Mouse (Mus musculus) cerebellum, adult 2 months (tissue): ENCODE measurements around the gene Vps8.

Source experiments
- CTCF ChIP-seq: fragments of 200-500 bp; IDR thresholded peaks from 2 replicates; pipeline ENCODE4 v1.5.1; 2011; ENCODE audit warnings: low read depth, mild to moderate bottlenecking, control low read depth, low read length, moderate library complexity, borderline replicate concordance; ENCODE audit not compliant: insufficient read depth
- POLR2A ChIP-seq: fragments of 200-500 bp; IDR thresholded peaks from 2 replicates; pipeline ENCODE4 v1.6.1; 2011; ENCODE audit warnings: low read length, control low read depth, borderline replicate concordance; ENCODE audit not compliant: insufficient read depth

GRCm38 (mm10) chr16:21445026-21445625 lies 22.2 kb downstream of the Vps8 start:
- no peak for TF ChIP-seq POLR2A
- no peak for TF ChIP-seq CTCF
